Mouse (Mus musculus) retina, postnatal 7 days (tissue): Measurements from ENCODE around the gene Ranbp2.
"Not testable (repeated sequence)": the region's sequence is repeated elsewhere in the genome, so short reads cannot be mapped to it uniquely, and the experiment has no call there.

Experiments
- DNase-seq: peaks from one replicate; pipeline ENCODE4 v3.0.0-alpha.2; 2012; ENCODE audit warnings: low read depth, low spot score

The Ranbp2 gene

DNA sequence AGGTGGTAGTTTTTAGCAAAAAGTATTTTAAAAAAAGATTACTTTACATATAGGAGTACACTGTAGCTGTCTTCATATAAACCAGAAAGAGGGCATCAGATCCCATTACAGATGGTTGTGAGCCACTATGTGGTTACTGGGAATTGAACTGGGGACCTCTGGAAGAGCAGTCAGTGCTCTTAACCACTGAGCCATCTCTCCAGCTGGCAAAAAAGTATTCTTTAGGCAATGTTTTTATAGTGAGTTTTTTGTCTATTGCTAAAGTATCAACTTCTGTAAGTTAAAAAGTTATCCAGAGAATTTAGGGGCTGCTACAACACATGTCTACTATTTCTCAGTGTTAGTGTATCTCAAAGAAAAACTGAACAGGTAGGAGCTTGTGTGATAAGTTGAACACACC is 50.0 kb downstream of the Ranbp2 start:
- DNase-seq, result no peak

GRCm38 (mm10) chr10:58497320-58498284 is 50.9 kb downstream of the Ranbp2 start, which contains the start of gene Ccdc138:
Gene Ccdc138, plus strand, starts transcription at chr10:58497948.
- DNase-seq, result peak; percentile 68

- DNase-seq, result no peak
Measured at GRCm38 (mm10) chr10:58498516-58498915, 51.8 kb downstream of the Ranbp2 start.

DNA sequence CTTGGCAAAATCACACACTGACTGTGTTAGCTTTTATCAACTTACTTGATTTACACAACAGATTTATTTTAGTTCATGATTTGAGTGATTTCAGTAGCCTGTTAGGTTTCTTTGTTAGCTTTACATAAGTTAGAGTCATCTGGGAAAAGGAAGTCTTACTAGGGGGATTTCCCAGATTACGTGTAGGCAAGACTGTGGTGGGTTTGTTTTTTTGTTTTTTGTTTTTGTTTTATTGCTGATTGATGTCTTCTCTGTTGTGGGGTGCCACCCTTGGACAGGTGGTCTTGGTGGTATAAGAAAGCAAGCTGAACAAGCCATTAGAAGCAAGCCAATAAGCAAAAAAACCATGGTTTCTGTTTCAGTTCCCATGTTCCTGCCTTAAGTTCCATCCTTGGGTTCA is 82.6 kb downstream of the Ranbp2 start:
- no peak for DNase-seq

GRCm38 (mm10) chr10:58530896-58531790 is 84.4 kb downstream of the Ranbp2 start:
- no peak for DNase-seq

- DNase-seq, result no peak
Measured at GRCm38 (mm10) chr10:58532177-58532576, 85.5 kb downstream of the Ranbp2 start.

GRCm38 (mm10) chr10:58536276-58536675 is 89.6 kb downstream of the Ranbp2 start:
- not testable (repeated sequence) for DNase-seq

GRCm38 (mm10) chr10:58540613-58541012 is 93.9 kb downstream of the Ranbp2 start:
- DNase-seq, result no peak
